Mouse (Mus musculus) testis, postnatal 10 days (tissue): Measurements from ENCODE around the gene Cep70.
A peak's percentile ranks its signal among the peaks of the same experiment; 100 is the strongest.

Source experiments
- DNase-seq: peaks from one replicate; pipeline ENCODE4 v3.0.0; 2021; ENCODE audit warnings: low spot score

Gene Cep70

DNA sequence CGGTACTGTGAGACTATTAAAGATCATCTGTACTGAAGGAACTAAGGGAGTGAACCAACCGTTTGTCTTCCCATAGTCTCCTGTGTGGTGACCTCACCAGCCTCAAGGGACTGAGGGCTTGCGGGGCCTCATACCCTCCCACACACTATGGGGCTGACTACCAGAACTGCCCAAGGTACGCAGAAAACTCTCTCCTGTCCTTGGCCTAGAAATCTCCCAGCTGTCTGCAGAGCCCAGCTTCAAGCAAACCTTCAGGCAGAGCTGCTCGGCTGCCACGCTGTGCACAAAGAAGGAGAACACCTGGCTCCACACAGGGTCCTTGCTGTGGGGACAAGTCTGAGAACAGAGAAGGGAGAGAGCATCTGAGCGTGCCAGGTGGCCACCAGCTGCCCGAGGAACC lies 76.8 kb downstream of the Cep70 start:
- no peak for DNase-seq

DNA sequence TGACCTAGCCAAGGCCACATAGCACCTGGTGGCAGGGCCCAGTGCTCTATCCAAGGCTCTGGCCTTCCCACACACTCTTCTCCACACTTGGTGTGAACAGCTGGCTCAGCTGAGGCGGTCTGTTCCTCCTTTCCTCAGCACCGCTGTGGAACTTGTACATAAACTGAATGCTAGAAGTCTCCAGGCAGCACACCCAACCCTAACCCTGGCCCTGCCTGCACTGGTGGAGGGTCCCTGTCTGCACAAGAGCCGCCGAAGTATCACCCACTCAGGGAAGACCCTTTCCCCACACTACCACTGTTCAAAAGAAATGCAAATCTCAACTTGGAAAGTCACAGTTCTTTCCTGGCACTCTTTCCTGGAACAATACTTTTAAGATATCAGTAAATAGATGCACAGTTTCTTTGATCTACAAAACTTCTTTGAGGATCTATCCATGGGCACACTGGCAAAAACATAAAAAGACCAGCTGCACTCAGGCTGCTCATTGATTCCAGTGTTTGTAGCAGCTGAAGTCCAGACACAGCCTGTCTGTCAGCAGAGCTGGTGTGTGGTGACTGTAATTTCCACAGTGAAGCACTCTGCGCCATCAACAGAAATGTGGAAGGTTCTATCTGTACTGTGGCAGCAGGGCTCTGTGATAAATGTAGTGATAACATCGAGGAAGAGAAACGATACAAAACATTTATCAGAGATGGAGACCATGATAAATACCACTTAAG lies 82.2 kb downstream of the Cep70 start:
- no peak for DNase-seq

DNA sequence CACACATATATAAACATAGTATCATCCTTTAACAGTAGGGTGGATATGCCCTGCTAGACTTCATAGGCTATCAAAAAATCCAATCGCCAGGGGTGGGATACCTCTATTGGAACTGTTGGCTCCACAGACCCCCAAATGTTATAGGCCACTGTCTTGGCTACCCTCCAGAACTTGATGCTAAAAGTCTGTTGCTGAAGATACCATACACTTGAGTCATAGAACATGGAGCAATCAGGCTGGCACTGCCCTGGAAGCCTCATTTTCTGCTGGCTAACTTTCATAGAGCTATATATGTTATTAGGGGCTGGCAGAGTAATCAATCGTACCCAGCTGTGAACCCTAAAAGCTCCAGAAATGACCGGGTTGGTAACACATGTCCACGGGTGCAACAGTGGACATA lies 82.8 kb downstream of the Cep70 start:
- no peak for DNase-seq

DNA sequence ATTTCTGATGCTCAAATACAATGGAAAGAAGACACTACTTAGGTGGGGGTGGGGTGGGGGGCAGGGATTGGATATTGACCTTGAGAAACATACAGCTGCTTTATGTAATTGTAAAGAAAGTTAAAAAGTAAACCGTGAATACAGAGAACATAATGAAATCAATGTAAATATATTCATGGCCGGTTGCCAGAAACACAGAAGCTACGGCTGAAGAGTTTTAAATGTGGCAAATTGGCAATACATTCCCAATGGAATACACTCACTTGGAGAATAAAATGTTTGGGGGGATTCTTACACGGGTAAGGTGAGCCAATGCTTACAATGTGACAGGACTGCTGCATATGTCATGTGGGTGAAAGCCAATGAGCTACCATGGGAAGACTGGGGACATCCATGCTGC lies 83.7 kb downstream of the Cep70 start:
- DNase-seq: no peak

DNA sequence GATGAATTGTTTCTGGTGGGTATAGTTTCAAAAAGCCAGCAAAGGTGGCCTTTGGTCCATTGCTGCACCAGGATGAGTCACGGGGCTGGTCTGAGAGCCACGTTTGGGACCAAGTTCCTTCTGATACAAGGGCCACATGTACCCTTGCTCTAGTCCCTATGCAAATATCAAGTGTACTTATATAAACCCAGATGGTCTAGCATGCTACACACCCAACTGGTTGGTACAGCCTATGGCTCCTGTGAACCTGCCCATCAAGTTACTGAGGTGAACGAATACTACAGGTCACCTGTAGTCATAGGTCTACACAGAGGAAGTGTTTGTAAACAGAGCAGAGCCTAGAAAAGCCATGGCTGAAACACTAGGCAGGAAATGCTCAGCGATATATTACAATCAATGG lies 93.4 kb downstream of the Cep70 start:
- no peak for DNase-seq

DNA sequence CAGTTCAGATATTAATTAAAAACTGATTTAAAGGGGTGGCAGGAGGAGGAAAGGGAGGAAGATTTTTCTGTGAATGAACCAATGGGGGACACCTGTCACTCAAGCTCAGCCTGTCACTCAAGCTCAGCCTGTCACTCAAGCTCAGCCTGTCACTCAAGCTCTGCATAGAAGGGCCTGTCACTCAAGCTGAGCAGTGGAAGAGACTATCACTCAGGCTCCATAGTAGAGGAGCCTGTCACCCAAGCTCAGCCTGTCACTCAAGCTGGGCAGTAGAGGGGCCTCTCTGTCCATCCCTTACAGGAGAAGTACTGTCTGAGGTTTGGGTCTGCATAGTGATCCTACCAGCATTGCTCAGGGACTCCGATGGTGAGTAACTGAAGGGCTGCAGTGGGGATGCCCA lies 95.1 kb downstream of the Cep70 start:
- no peak for DNase-seq

DNA sequence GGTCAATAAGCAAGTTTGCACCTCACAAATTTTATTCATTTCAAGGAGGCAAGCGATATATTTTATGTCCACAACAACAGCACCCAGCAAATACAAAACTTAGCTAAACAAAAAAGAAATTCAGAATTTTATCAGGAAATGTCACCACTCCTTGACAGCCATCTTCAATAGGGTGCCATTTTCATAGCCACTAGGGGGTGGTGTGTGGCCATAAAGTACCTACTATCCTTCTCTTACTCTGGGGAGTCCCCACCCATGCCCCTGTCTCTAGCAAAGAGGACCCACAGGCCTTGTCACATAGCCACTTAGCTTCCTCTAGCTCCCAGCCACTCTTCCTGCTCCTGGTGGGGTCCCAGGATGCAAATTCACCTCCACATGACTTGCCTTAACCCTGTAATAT lies 96.0 kb downstream of the Cep70 start:
- no peak for DNase-seq

DNA sequence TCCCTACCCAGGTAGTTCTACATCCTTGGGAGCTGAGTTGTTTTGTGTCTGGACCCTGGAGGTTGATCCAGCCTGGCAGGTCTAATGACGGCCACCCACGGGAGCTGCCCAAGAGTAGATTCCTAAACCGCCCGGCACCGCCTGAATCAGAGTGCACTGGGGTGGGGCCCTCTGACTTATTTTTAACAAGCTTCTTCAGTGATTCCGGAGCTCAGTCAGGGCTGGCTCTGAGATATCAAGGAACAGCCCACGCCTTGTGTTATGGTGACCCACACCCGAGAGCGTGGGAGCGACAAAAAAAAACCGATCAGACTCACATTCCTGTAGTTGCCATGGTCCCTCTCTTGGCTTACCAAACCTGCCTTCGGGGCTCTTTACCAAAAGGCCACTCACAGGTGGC lies 97.0 kb downstream of the Cep70 start:
- peak; percentile 63 for DNase-seq

DNA sequence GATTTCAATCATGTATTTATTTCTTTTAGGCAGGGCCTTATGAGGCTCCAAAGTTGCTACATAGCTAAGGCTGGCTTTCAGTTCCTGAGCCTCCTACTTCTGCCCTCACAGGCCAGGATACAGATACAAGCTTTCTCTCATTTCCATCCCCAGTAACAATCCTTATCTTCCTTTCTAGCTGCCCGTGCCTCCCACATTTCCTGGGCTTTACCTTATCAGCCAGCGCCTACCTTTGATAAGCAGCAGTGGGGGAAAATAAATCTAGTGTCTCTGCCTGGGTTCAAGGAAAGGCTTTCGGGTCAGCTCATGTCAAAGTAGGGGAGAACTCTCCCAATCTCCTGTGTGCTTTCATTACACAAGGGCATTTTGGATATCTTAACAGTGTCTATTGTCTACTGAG lies 98.4 kb downstream of the Cep70 start:
- DNase-seq: no peak

DNA sequence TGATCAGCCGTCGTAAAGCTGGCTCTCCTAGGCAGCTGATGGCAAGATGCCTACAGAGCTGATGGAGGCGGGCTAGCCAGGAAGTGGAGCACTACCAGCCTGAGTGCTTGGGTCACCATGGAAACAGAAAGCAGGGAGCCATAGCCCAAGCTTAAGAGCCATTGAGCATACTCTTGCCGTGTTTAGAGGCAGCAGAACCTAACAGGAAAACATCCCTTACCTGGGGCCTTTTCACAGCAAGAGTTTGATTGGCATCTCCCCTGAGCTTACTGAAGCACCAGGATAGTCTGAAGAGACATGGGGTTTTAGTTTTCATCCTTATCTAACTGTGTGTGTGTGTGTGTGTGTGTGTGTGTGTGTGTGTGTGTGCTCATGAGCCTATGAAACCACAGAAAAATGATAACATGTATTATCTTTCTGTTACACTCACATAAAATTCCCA lies 102.2 kb downstream of the Cep70 start:
- no peak for DNase-seq
